Mouse (Mus musculus) gastrocnemius, postnatal 36 days (tissue): Measurements from ENCODE around the gene Ccdc159. TPM values are rescaled to one million over a fixed set of nuclear protein-coding genes. Genes with fewer than 3 reads are reported as not detected.

ENCODE experiments used
- DNase-seq, 2 experiments: peaks; one replicate each; pipeline ENCODE4 v3.0.0; 2022
- intact Hi-C: fragments of 180-260 bp; cut with DNase I; formaldehyde crosslinking; loops from one replicate; pipeline ENCODE4 v1.15.1; 2025
- total RNA-seq, 2 experiments: library from RNA; stranded (reverse); gene quantifications; 2 replicates each; pipeline ENCODE4 v1.2.3; 2021

Ccdc159 gene
- total RNA-seq, 2 experiments from 2014 or later: 0.30 TPM; not detected in 1

GRCm38 (mm10) chr9:21959244-21959643 is 32.0 kb downstream of the Ccdc159 start:
- DNase-seq: no peak
- intact Hi-C loops: no loop called here

DNA sequence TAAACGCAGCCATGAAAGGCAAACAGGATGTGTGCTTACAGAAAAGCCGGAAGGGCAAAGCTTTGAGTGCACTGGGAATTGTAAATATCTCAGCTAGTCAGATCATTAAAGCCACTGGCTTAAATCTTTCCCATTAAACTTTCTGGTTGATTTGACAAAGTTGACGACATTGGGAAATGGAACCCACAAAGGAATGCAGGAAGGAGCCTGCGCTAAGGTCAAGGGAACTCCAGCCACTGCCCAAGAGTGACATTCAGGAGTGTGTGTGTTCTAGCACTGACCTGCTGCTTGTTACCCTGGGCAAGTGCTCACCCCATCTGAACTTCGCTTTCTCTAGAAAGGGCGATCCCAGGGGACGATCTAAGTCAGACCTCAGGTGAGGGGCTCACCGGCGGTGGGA is 32.9 kb downstream of the Ccdc159 start:
- DNase-seq: no peak
- intact Hi-C loops: no loop called here

DNA sequence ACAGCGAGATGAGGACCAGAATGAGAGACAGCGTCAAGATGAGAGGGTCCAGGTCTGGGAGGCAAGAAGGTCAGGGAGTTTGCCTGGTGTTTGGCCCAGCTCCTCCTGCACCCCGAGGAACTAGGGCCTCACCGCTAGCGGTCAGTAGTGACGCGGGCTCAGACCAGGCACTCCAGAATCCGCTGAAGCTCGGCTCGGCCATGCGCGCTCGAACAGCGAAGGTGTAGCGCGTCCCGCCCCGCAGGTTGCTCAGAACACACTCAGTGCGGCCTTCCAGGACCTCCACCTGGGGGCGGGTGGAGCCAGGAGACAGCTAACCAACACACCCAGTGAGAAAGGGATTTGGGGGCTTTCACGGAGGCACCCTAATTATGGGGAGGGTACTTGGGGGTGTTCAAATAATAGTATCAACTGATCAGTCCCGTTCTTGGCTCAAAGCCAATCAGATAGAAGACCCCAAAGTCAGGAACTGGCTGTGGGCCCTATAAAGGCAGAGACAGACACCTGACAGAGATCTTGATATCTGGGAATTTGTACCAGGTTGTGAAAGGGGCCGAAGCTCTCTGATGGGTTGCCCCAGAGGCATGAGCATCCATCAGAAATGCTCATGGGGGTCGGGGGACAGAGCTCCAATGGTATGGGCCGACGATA is 33.4 kb downstream of the Ccdc159 start:
- intact Hi-C loops: no loop called here
- DNase-seq: no peak

- intact Hi-C loops: no loop called here
- DNase-seq: no peak
These were observed 34.2 kb downstream of the Ccdc159 start for GRCm38 (mm10) chr9:21961366-21961980.

- intact Hi-C loops: no loop called here
- DNase-seq: no peak
These were observed 34.7 kb downstream of the Ccdc159 start for GRCm38 (mm10) chr9:21962010-21962409.

GRCm38 (mm10) chr9:21962416-21963059 is 35.3 kb downstream of the Ccdc159 start:
- intact Hi-C loops: no loop called here
- peak in 1 of 2 experiments; percentile 43 for DNase-seq

DNA sequence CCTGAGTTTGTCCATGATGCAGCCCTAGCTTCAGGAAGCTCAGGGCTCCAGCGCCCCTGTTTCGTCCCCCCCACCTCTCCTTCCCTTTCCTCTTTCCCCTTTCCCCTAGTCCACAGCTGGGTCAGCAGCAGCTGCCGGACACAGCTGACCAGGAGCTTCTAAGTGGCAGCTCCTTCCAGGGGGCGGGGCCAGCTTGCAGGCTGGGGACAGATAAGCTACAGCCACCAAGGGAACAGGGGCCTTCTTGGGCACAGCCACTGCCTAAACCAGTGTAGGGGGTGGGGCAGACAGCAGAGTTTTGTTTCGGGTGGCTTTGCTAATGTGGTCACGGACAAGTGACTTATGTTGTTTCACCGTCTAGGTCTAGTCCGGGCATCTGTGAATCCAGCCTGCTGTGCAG is 36.1 kb downstream of the Ccdc159 start, which contains the start of gene Epor:
Epor (minus strand) TSS at position 90 of the 400 bp plus-strand sequence.
- peak in 1 of 2 experiments; percentile 38 for DNase-seq
- intact Hi-C loops: no loop called here

DNA sequence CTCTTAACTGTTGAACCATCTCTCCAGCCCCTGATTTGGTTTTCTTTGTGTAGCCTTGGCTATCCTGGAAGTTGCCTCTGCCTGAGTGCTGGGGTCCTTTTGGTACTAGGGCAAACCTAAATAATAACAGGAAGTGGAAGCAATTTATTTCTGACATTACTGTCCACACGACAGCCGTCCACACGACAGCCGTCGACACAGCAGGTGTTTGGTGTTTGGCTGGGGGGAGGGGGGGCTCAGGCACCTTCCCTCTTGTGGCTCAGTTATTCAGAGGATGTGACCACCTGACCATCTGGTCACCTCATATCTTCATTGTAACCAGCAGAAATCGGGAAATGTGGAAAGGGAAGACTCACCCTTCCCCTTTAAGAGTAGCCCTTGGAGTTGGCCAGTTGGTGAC is 41.6 kb downstream of the Ccdc159 start:
- intact Hi-C loops: no loop called here
- DNase-seq: no peak

DNA sequence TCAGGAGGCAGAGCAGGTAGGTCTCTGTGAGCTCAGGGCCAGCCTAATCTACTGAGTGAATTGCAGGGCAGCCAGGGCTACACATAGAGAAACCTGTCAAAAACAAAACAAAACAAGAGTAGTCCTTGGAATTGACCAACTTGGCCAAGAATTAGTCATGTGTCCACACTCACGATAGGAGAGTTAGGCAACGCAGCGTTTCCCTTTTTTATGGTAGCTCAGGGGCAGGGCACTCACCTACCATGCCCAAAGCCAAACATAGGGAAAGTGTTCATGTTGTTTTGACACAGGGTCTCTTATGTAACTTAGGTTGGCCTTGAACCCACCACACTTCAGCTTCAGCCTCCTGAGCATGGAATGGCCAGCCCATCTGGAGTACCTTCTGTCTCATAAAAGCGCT is 42.0 kb downstream of the Ccdc159 start:
- no peak for DNase-seq
- intact Hi-C loops: no loop called here

DNA sequence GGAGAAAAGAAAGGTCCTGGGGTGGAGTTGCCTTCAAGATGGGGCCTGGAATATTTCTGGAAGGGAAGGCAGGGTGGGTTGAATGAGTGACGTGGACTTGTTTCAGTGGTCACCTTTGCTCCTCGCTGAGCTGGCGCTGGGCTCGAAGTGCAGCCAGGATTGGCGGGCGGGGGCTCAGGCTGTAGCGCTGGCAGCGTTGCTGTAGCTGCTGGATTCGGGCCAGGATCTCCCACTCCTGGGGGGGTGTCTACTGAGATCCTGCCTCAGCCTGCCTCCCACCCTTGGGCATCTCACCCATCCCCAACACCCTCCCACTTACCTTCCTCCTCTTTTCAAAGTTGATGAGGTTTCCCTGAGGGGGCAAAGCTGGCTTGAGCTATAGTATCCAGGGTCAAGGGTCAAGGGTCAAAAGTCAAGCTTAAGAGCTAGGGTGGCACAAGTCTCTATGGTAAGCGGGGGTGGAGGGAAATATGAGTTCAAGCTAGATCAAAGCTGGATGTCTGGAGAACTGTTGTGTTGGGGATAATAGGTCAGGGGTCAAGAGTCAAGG is 49.4 kb downstream of the Ccdc159 start:
- no peak for DNase-seq
- intact Hi-C loops: loop anchor here (5.0 kb wide), 1 partner anchor 171 kb away; no protein-coding TSS in a partner anchor

DNA sequence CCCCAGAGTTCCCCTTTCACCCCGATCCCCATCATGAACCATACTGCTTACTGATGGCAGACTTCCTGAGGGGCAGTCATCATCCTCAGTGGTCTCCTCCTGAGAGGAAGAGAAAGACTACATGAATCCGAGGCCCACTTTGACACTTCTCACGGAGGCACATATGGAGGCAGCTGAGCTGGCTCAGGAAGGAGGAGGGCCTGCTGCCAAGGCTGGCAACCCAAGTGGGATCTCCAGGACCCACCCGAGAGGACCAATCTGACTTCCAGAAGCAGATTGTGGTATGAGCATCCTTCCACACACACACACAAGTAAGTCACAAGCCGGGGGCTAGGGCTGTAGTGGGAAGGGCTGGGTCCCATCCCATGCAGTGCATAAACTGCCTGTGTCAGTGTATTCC is 50.1 kb downstream of the Ccdc159 start:
- intact Hi-C loops: loop anchor here (5.0 kb wide), 1 partner anchor 170 kb away; no protein-coding TSS in a partner anchor

DNA sequence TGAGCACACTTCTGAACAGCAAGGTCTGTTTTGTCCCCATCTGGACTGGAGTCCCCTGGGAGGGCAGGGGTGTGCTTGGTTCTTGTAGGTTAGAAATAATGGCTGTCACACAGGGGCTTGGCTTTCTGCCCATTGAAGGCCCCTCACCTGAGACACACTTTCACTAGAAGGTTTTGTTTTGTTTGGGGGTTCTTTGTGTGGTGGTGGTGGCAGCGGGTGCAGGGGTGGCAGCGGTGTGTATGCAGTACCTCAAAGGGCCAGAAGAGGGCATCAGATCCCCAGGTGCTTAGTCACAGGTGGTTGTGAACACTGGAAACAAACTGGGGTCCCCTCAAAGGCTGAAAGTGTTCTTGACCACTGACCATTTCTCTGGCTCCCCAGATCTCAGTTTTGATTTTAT is 50.7 kb downstream of the Ccdc159 start:
- intact Hi-C loops: loop anchor here (5.0 kb wide), 1 partner anchor 169 kb away; no protein-coding TSS in a partner anchor
- DNase-seq: no peak

More for the DNA sequence above, 50.1 kb downstream of the Ccdc159 start:
- DNase-seq: no peak

DNA sequence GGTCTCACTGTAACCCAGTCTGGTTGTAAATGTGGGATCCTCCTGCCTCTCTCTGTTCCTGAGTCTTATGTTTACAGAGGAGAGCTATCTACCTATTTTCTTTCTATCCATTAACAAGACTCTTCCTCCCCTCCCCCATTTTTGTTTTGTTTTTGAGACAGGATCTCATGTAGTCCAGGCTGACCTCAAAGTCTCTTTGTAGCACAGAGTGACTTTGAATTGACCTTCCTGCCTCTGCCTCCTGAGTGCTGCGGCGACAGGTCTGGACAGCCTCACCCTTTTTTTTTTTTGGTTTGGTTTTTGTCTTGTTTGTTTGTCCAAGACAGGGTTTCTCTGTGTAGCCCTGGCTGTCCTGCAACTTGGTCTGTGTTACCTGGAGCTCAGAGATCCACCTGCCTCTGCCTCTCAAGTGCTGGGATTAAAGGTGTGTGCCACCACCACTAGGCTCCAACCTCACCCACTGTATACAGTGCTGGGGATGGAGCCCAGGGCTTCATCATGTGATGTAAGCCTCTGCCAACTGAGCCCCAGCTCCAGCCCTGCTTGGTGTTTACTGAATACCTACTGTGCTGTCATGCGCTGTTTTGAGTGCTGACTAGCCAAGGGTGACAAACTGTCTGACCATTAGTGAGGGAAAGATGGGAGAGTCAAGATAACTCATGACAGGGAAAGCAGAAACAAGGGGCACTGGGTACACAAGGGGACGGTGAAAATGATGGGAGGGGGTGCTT is 51.3 kb downstream of the Ccdc159 start:
- DNase-seq: no peak
- intact Hi-C loops: loop anchor here (5.0 kb wide), 1 partner anchor 169 kb away; no protein-coding TSS in a partner anchor

DNA sequence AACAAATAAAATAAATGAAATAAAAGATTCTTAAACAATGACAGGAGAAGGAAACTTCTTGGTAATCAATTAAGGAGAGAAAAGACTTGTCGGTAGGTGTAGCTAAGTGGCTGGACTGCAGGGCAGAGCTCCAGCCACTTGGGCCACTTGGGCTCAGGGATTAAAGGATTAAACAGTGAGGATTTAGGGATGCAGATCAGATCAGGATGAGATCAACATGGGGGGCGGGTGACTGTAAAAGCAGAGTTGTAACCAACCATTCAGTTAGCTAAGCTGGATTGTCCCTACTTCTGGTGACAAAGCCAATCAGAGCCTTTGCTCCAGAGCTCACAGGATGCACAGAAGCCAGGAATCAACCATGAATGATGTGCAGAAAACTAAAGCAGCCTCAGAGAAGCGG is 56.6 kb downstream of the Ccdc159 start:
- DNase-seq: no peak
- intact Hi-C loops: no loop called here

Other genes with a start within 250 kb of the Ccdc159 start
- 1 to 10 TPM; 2.4 to 3.5 TPM for gene Ldlr, start 204.0 kb upstream of the Ccdc159 start, total RNA-seq
- gene Spc24, start 167.2 kb upstream of the Ccdc159 start, total RNA-seq: 1 to 10 TPM in 1 of 2 experiments, under 1 TPM in 1; 0.64 to 1.8 TPM
- gene Kank2, start 128.7 kb upstream of the Ccdc159 start, total RNA-seq: 10 to 100 TPM; 12.7 to 13.3 TPM
- not detected for gene Angptl8, start 92.0 kb upstream of the Ccdc159 start, total RNA-seq
- 10 to 100 TPM; 10.1 to 12.5 TPM for gene Dock6, start 74.8 kb upstream of the Ccdc159 start, total RNA-seq
- gene Rab3d, start 9.3 kb upstream of the Ccdc159 start, total RNA-seq: 1 to 10 TPM; 2.3 to 4.1 TPM
- 10 to 100 TPM in 1 of 2 experiments, 1 to 10 TPM in 1; 7.8 to 10.5 TPM for gene Tmem205, start 85 bp downstream of the Ccdc159 start, total RNA-seq
- under 1 TPM; 0.49 to 0.64 TPM for gene Plppr2, start 9.6 kb downstream of the Ccdc159 start, total RNA-seq
- gene Swsap1, start 28.3 kb downstream of the Ccdc159 start, total RNA-seq: 1 to 10 TPM; 1.4 to 2.2 TPM
- gene Epor, start 36.0 kb downstream of the Ccdc159 start, total RNA-seq: under 1 TPM; 0.23 to 0.59 TPM
- under 1 TPM; 0.28 to 0.42 TPM for gene Rgl3, start 62.0 kb downstream of the Ccdc159 start, total RNA-seq
- under 1 TPM in 1 of 2 experiments, not detected in 1; 0.25 TPM for gene Ccdc151, start 75.2 kb downstream of the Ccdc159 start, total RNA-seq
- gene Prkcsh, start 75.3 kb downstream of the Ccdc159 start, total RNA-seq: 10 to 100 TPM; 27.4 to 27.6 TPM
- gene Elavl3, start 124.6 kb downstream of the Ccdc159 start, total RNA-seq: under 1 TPM in 1 of 2 experiments, not detected in 1; 0.26 TPM
- not detected for gene Gm49318, start 143.8 kb downstream of the Ccdc159 start, total RNA-seq
- gene Zfp653, start 143.9 kb downstream of the Ccdc159 start, total RNA-seq: 1 to 10 TPM; 2.9 to 3.8 TPM
- 10 to 100 TPM; 82.2 to 86.9 TPM for gene Ecsit, start 158.0 kb downstream of the Ccdc159 start, total RNA-seq
- gene Cnn1, start 171.7 kb downstream of the Ccdc159 start, total RNA-seq: 1 to 10 TPM; 1.4 to 2.1 TPM
- 10 to 100 TPM; 32.5 to 35.3 TPM for gene Elof1, start 189.7 kb downstream of the Ccdc159 start, total RNA-seq
- gene Acp5, start 208.2 kb downstream of the Ccdc159 start, total RNA-seq: 1 to 10 TPM; 1.1 to 2.9 TPM
- gene Pigyl, start 229.4 kb downstream of the Ccdc159 start, total RNA-seq: 10 to 100 TPM; 29.4 to 31.2 TPM